Mouse (Mus musculus): Measurements from ENCODE around the gene Gucy1b2. TPM values are rescaled to one million over a fixed set of nuclear protein-coding genes. Genes with fewer than 3 reads are reported as not detected.

Gene Gucy1b2
- polyA plus RNA-seq (2012; fragmentation: generic; extraction: Trizol): not detected

DNA sequence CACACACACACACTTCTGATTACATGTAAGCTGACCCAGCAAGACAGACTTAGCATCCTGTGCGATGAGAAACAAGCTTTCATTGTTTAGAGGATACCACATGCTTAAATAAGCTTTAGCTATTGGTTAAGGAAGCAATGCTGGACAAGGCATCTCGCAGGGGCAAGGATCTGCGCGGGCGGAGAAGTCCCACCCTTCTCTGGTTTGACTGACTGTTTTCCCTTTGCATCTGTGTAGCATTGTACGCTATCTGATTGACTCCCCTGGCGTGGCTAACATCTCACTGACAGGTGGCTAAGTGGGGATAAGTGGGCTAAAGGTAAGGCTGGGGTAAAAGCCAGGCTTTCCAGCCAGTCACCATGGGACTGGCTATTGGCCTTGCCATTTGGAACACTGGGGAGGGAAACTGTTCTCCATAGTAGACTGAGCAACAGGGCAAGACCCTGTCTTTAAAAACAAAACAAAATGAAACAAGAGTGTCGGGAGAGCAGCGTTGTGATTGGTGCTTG, at the start of gene Gucy1b2:
Gene Gucy1b2 (minus strand): TSS at position 51 of the 509 bp plus-strand sequence.
- Histone ChIP-seq H3K4me2 (ENCODE audit: low read depth) (peak within 1 kb of the TSS; percentile 51), H3K36me3 (ENCODE audit: control insufficient read depth, insufficient read depth) (no peaks in the 10 kb centered on the region), H3K27me3 (ENCODE audit: control insufficient read depth, insufficient read depth, insufficient read length) (peaks cover 6% of the 10 kb centered on the region), H3ac (ENCODE audit: control insufficient read depth, insufficient read length) (no peak within 1 kb of the TSS), H3K4me3 (no peak within 1 kb of the TSS), H3K79me2 (ENCODE audit: control insufficient read depth, insufficient read depth) (no peaks in the 10 kb centered on the region)
- TF ChIP-seq E2F4 (IDR thresholded peaks at IDR 0.05; ENCODE audit: insufficient read depth) (no peak), MAX (IDR thresholded peaks at IDR 0.05; ENCODE audit: low read depth) (no peak), MYOG (IDR thresholded peaks at IDR 0.05; ENCODE audit: control insufficient read depth in 1 of 3, insufficient read depth in 1 of 3, insufficient read length in 2 of 3, low read depth in 2 of 3) (no peak), USF1 (IDR thresholded peaks at IDR 0.05; ENCODE audit: low read depth) (no peak), TCF3 (IDR thresholded peaks at IDR 0.05; ENCODE audit: insufficient read length, low read depth) (no peak), POLR2AphosphoS2 (IDR thresholded peaks at IDR 0.05; ENCODE audit: insufficient read length, low read depth) (no peak), SRF (IDR thresholded peaks at IDR 0.05; ENCODE audit: control insufficient read depth, insufficient read length, low read depth) (no peak), MYOD1 (IDR thresholded peaks at IDR 0.05; ENCODE audit: control insufficient read depth in 1 of 3, insufficient read length in 2 of 3, low read depth in 2 of 3) (no peak)

DNA sequence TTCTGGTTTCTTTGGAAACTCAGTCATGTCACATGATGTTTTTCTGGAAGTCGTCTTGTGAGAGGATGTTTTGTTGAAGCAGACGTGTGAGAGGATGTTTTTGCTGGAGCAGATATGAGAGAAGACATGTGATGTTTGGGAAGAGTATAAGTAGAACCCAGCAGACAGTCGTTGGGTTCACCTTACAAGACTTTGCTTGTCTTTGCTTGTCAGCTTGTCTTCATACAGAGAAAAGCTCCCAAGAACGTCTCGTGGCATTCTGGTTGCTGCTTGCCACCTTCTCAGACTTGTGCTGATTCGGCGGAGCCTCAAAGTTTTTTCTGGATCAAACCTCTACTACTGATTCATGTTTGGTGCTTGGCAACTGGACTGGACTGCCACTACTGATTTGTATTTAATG, 41.3 kb upstream of the Gucy1b2 start:
- H3K79me2 ChIP-seq (ENCODE audit: control insufficient read depth, insufficient read depth): no peaks in the 10 kb centered on the region
- no peak overlapping the region for H3K4me2 ChIP-seq (ENCODE audit: low read depth)
- no peak for TF ChIP-seq USF1 (IDR thresholded peaks at IDR 0.05; ENCODE audit: low read depth)
- TF ChIP-seq MYOD1 (IDR thresholded peaks at IDR 0.05; ENCODE audit: control insufficient read depth in 1 of 3, insufficient read length in 2 of 3, low read depth in 2 of 3): no peak
- no peak for TF ChIP-seq REST (IDR thresholded peaks at IDR 0.05; ENCODE audit: insufficient read depth, insufficient read length)
- TF ChIP-seq MYOG (IDR thresholded peaks at IDR 0.05; ENCODE audit: control insufficient read depth in 1 of 3, insufficient read depth in 1 of 3, insufficient read length in 2 of 3, low read depth in 2 of 3): no peak
- TF ChIP-seq CEBPB (IDR thresholded peaks at IDR 0.05; ENCODE audit: insufficient read depth, poor library complexity, severe bottlenecking): no peak
- TF ChIP-seq TCF3 (IDR thresholded peaks at IDR 0.05; ENCODE audit: insufficient read length, low read depth): no peak
- no peak for TF ChIP-seq POLR2AphosphoS2 (IDR thresholded peaks at IDR 0.05; ENCODE audit: insufficient read length, low read depth)
- TF ChIP-seq POLR2A (IDR thresholded peaks at IDR 0.05; ENCODE audit: insufficient read length, low read depth): no peak
- no peak for TF ChIP-seq SRF (IDR thresholded peaks at IDR 0.05; ENCODE audit: control insufficient read depth, insufficient read length, low read depth)
- TF ChIP-seq E2F4 (IDR thresholded peaks at IDR 0.05; ENCODE audit: insufficient read depth): no peak
- no peak for TF ChIP-seq TCF12 (IDR thresholded peaks at IDR 0.05; ENCODE audit: insufficient read depth, poor library complexity, severe bottlenecking)
- TF ChIP-seq MAX (IDR thresholded peaks at IDR 0.05; ENCODE audit: low read depth): no peak
- no peak overlapping the region for H3K4me3 ChIP-seq
- no peaks in the 10 kb centered on the region for H3K36me3 ChIP-seq (ENCODE audit: control insufficient read depth, insufficient read depth)
- no peak overlapping the region for H3ac ChIP-seq (ENCODE audit: control insufficient read depth, insufficient read length)
- H3K27me3 ChIP-seq (ENCODE audit: control insufficient read depth, insufficient read depth, insufficient read length): no peaks in the 10 kb centered on the region

DNA sequence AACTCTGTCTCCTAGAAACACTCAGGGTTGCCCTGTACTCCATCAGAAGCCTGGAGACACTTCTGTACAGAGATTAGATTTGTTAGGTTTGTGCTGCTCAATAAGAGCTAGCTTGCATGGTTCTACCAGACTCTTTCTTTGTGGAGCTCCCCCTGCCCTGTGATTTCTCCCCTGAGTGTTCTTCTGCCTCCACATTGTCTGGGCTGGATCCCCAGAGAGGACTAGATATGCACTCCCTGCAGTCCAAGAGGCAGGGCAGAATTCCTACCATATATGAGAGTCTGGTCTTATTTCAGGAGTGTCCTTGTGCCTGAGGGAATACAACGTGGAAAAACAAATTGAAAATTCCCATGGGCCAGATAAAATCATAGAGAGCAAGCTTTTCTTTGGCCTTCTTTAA, 40.4 kb upstream of the Gucy1b2 start:
- no peaks in the 10 kb centered on the region for H3K79me2 ChIP-seq (ENCODE audit: control insufficient read depth, insufficient read depth)
- H3K4me2 ChIP-seq (ENCODE audit: low read depth): no peak overlapping the region
- H3K36me3 ChIP-seq (ENCODE audit: control insufficient read depth, insufficient read depth): no peaks in the 10 kb centered on the region
- TF ChIP-seq USF1 (IDR thresholded peaks at IDR 0.05; ENCODE audit: low read depth): no peak
- TF ChIP-seq MYOD1 (IDR thresholded peaks at IDR 0.05; ENCODE audit: control insufficient read depth in 1 of 3, insufficient read length in 2 of 3, low read depth in 2 of 3): no peak
- no peak for TF ChIP-seq REST (IDR thresholded peaks at IDR 0.05; ENCODE audit: insufficient read depth, insufficient read length)
- no peak for TF ChIP-seq POLR2AphosphoS2 (IDR thresholded peaks at IDR 0.05; ENCODE audit: insufficient read length, low read depth)
- no peak for TF ChIP-seq E2F4 (IDR thresholded peaks at IDR 0.05; ENCODE audit: insufficient read depth)
- no peak for TF ChIP-seq TCF12 (IDR thresholded peaks at IDR 0.05; ENCODE audit: insufficient read depth, poor library complexity, severe bottlenecking)
- no peak for TF ChIP-seq CEBPB (IDR thresholded peaks at IDR 0.05; ENCODE audit: insufficient read depth, poor library complexity, severe bottlenecking)
- TF ChIP-seq MAX (IDR thresholded peaks at IDR 0.05; ENCODE audit: low read depth): no peak
- TF ChIP-seq POLR2A (IDR thresholded peaks at IDR 0.05; ENCODE audit: insufficient read length, low read depth): no peak
- no peak for TF ChIP-seq SRF (IDR thresholded peaks at IDR 0.05; ENCODE audit: control insufficient read depth, insufficient read length, low read depth)
- TF ChIP-seq TCF3 (IDR thresholded peaks at IDR 0.05; ENCODE audit: insufficient read length, low read depth): no peak
- no peak for TF ChIP-seq MYOG (IDR thresholded peaks at IDR 0.05; ENCODE audit: control insufficient read depth in 1 of 3, insufficient read depth in 1 of 3, insufficient read length in 2 of 3, low read depth in 2 of 3)
- H3ac ChIP-seq (ENCODE audit: control insufficient read depth, insufficient read length): no peak overlapping the region
- H3K4me3 ChIP-seq: no peak overlapping the region
- no peaks in the 10 kb centered on the region for H3K27me3 ChIP-seq (ENCODE audit: control insufficient read depth, insufficient read depth, insufficient read length)

DNA sequence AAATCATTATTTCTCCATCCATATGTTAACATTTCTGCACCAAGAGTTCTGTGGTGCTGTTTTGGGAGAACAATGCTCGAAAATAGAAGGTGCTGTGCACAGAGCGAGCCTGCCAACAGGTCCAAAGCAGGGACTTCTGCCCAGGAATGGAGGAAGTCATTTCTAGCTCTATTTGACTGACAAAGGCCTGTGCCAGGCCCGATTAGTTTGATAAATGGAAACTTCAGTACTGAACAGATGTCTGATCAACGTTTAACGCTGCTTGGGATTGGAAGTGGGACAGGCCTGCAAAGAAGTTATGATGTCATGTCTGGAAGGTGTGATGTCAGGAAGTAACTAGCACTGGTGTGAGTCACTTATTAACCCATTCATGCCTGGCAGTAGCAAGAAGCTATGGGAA, 37.4 kb upstream of the Gucy1b2 start:
- Histone ChIP-seq H3ac (ENCODE audit: control insufficient read depth, insufficient read length) (no peak overlapping the region), H3K79me2 (ENCODE audit: control insufficient read depth, insufficient read depth) (no peaks in the 10 kb centered on the region), H3K27me3 (ENCODE audit: control insufficient read depth, insufficient read depth, insufficient read length) (no peaks in the 10 kb centered on the region), H3K4me2 (ENCODE audit: low read depth) (no peak overlapping the region), H3K4me3 (no peak overlapping the region), H3K36me3 (ENCODE audit: control insufficient read depth, insufficient read depth) (no peaks in the 10 kb centered on the region)
- TF ChIP-seq CEBPB (IDR thresholded peaks at IDR 0.05; ENCODE audit: insufficient read depth, poor library complexity, severe bottlenecking): no peak
- TF ChIP-seq E2F4 (IDR thresholded peaks at IDR 0.05; ENCODE audit: insufficient read depth): no peak
- no peak for TF ChIP-seq MYOD1 (IDR thresholded peaks at IDR 0.05; ENCODE audit: control insufficient read depth in 1 of 3, insufficient read length in 2 of 3, low read depth in 2 of 3)

DNA sequence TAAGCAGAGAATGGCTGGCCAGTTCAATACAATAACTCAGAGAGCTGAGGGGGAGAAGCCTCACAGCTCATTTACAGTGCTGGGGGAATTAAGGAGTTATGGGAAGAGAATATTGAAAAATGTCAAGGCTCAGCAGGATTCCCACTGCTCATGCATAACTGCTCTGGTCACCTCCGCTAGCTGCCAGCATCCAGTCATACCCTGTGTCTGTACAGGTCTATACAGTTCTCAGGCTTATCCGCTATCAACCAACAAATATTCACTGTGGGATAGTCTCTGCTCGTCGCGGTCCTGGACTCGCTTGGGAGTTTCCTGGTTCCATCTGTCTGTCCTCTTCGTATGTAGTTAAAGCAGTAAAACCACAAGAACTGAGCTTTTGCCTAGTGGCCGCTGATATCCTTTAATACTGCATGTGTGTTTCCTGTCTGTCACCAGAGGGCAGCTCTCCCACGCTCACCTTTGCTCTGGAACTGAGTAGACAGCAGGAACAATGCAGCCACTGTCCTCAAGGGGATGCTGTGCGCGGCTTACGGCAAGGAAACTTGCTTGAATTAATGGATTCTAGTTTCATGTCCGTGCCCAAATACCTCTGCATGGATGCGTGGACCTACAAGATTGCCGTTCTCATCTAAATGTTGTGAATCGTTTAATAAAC, 36.2 kb upstream of the Gucy1b2 start:
- H3K36me3 ChIP-seq (ENCODE audit: control insufficient read depth, insufficient read depth): no peaks in the 10 kb centered on the region
- no peak for TF ChIP-seq SRF (IDR thresholded peaks at IDR 0.05; ENCODE audit: control insufficient read depth, insufficient read length, low read depth)
- TF ChIP-seq MAX (IDR thresholded peaks at IDR 0.05; ENCODE audit: low read depth): no peak
- no peak for TF ChIP-seq POLR2AphosphoS2 (IDR thresholded peaks at IDR 0.05; ENCODE audit: insufficient read length, low read depth)
- TF ChIP-seq MYOD1 (IDR thresholded peaks at IDR 0.05; ENCODE audit: control insufficient read depth in 1 of 3, insufficient read length in 2 of 3, low read depth in 2 of 3): no peak
- no peak for TF ChIP-seq E2F4 (IDR thresholded peaks at IDR 0.05; ENCODE audit: insufficient read depth)
- no peak for TF ChIP-seq REST (IDR thresholded peaks at IDR 0.05; ENCODE audit: insufficient read depth, insufficient read length)
- TF ChIP-seq TCF12 (IDR thresholded peaks at IDR 0.05; ENCODE audit: insufficient read depth, poor library complexity, severe bottlenecking): no peak
- TF ChIP-seq POLR2A (IDR thresholded peaks at IDR 0.05; ENCODE audit: insufficient read length, low read depth): no peak
- no peak for TF ChIP-seq USF1 (IDR thresholded peaks at IDR 0.05; ENCODE audit: low read depth)
- no peak for TF ChIP-seq TCF3 (IDR thresholded peaks at IDR 0.05; ENCODE audit: insufficient read length, low read depth)
- H3K4me2 ChIP-seq (ENCODE audit: low read depth): no peak overlapping the region
- no peaks in the 10 kb centered on the region for H3K79me2 ChIP-seq (ENCODE audit: control insufficient read depth, insufficient read depth)
- no peaks in the 10 kb centered on the region for H3K27me3 ChIP-seq (ENCODE audit: control insufficient read depth, insufficient read depth, insufficient read length)
- H3K4me3 ChIP-seq: no peak overlapping the region
- no peak overlapping the region for H3ac ChIP-seq (ENCODE audit: control insufficient read depth, insufficient read length)
